Mouse (Mus musculus): ENCODE results near the gene Tsku. TPM values are rescaled to one million over a fixed set of nuclear protein-coding genes. Genes with fewer than 3 reads are reported as not detected.

The Tsku gene
- polyA plus RNA-seq, 1 experiment, result 55.0 TPM

DNA sequence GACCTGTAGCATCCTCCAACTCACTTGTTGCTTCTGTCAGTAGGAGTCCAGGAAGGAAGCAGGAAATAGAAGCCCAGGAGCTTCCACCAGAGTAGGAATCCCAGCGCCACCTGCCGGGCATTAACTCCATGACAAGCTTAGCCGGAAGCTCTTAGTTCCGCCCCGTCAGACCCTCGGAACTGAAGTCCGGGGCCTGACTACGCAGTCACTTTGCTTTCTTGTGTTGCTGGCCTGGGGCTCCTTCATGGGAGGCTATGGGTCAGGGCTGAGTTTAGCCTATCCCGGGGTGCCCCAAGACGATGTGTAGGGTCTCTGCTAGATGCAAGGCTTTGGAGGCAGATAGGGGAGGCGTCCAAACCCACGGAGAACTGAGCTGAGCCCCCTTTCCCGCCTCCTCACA, 19.7 kb downstream of the Tsku start:
- Histone ChIP-seq H3K36me3 (ENCODE audit: control insufficient read depth, insufficient read depth, low read length) (no peaks in the 10 kb centered on the region), H3K27ac (ENCODE audit: insufficient read depth, low read depth, low read length) (no peak overlapping the region), H3K27me3 (ENCODE audit: control insufficient read depth, insufficient read depth, low read length) (no peaks in the 10 kb centered on the region), H3K4me3 (ENCODE audit: low read depth, low read length) (peak overlapping the region; percentile 72), H3K4me1 (ENCODE audit: control insufficient read depth, insufficient read depth, insufficient read length, low read length) (peaks cover 8% of the 10 kb centered on the region)
- 3% methylated on average over 13 of the region's 13 CpGs for WGBS
- peak; percentile 96 for TF ChIP-seq CTCF (IDR thresholded peaks at IDR 0.05; ENCODE audit: extremely low read depth, insufficient read length, insufficient replicate concordance, low read depth, low read length)
- no peak for TF ChIP-seq POLR2A (IDR thresholded peaks at IDR 0.05; ENCODE audit: low read depth, low read length)

DNA sequence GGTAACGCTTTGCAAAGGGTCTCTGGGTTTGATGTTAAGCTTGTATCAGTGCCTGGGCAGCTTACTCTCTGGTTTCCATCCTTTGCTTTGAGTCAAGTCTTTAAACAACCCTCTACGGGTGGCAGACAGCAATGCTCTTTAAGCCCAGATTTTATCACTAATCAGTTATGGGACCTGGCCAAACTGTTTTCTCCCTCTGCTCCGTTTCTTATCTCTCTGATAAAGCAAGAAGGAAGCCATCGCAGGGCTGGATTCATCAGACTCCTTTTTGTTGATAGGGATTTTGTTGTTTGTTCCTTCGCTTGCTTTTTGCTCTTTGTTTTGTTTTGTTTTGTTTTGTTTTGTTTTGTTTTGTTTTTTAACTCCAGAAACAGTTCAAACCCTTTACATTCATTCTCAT, 20.8 kb downstream of the Tsku start:
- Histone ChIP-seq H3K27me3 (ENCODE audit: control insufficient read depth, insufficient read depth, low read length) (no peaks in the 10 kb centered on the region), H3K36me3 (ENCODE audit: control insufficient read depth, insufficient read depth, low read length) (no peaks in the 10 kb centered on the region), H3K27ac (ENCODE audit: insufficient read depth, low read depth, low read length) (no peak overlapping the region), H3K4me3 (ENCODE audit: low read depth, low read length) (no peak overlapping the region), H3K4me1 (ENCODE audit: control insufficient read depth, insufficient read depth, insufficient read length, low read length) (peaks cover 8% of the 10 kb centered on the region)
- WGBS, result 37% methylated on average over 5 of the region's 5 CpGs
- no peak for TF ChIP-seq POLR2A (IDR thresholded peaks at IDR 0.05; ENCODE audit: low read depth, low read length)
- no peak for TF ChIP-seq CTCF (IDR thresholded peaks at IDR 0.05; ENCODE audit: extremely low read depth, insufficient read length, insufficient replicate concordance, low read depth, low read length)

DNA sequence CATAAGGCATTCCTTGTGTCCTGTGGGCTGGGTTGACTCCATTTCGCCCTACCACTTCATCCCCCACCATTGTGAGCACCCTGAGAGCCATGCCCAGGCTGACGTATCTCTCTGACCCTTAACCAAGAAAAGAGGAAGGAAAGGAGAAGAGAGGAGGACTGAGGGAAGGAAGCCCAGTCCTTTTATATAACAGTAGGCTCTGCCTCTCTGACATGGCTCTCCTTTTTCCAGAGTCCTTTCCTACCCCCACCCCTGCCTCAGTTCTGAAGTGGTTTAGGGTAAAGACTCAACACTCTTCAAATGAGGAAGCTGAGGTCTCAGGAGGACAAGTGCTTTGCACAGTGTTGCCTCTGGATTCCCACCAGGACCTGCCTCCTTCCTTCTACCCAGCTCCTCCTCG, 27.1 kb downstream of the Tsku start:
- H3K4me1 ChIP-seq (ENCODE audit: control insufficient read depth, insufficient read depth, insufficient read length, low read length), result peaks cover 28% of the 10 kb centered on the region; the same call in 1 of the 2 replicates
- H3K27ac ChIP-seq (ENCODE audit: insufficient read depth, low read depth, low read length), result no peak overlapping the region
- H3K27me3 ChIP-seq (ENCODE audit: control insufficient read depth, insufficient read depth, low read length), result no peaks in the 10 kb centered on the region
- no peak overlapping the region for H3K4me3 ChIP-seq (ENCODE audit: low read depth, low read length)
- 61% methylated on average over 3 of the region's 3 CpGs for WGBS
- TF ChIP-seq CTCF (IDR thresholded peaks at IDR 0.05; ENCODE audit: extremely low read depth, insufficient read length, insufficient replicate concordance, low read depth, low read length) (no peak), POLR2A (IDR thresholded peaks at IDR 0.05; ENCODE audit: low read depth, low read length) (no peak)
- H3K36me3 ChIP-seq (ENCODE audit: control insufficient read depth, insufficient read depth, low read length), result no peaks in the 10 kb centered on the region

DNA sequence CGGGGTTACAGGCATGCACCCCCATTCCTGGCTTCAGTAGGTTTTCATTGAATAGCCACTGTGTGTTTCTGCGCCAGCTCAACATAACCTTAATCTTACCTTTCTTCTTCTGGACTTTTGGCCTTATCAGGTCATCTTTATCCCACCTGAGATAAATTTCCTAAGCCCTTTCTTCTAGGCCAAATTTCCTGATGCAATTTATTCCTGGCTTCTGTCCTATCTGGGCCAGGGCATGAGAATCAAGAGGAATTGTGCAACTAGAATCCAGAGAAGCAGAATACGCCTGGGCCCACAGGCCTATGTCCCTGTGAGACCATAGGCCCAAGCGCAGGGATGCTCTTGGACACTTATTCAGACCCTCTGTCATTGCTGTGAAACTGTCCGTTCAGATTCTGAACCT, 27.6 kb downstream of the Tsku start:
- Histone ChIP-seq H3K27me3 (ENCODE audit: control insufficient read depth, insufficient read depth, low read length) (no peaks in the 10 kb centered on the region), H3K27ac (ENCODE audit: insufficient read depth, low read depth, low read length) (no peak overlapping the region), H3K4me3 (ENCODE audit: low read depth, low read length) (no peak overlapping the region), H3K36me3 (ENCODE audit: control insufficient read depth, insufficient read depth, low read length) (no peaks in the 10 kb centered on the region), H3K4me1 (ENCODE audit: control insufficient read depth, insufficient read depth, insufficient read length, low read length) (peaks cover 28% of the 10 kb centered on the region; the same call in 1 of the 2 replicates)
- no peak for TF ChIP-seq POLR2A (IDR thresholded peaks at IDR 0.05; ENCODE audit: low read depth, low read length)
- 48% methylated on average over 5 of the region's 5 CpGs for WGBS

DNA sequence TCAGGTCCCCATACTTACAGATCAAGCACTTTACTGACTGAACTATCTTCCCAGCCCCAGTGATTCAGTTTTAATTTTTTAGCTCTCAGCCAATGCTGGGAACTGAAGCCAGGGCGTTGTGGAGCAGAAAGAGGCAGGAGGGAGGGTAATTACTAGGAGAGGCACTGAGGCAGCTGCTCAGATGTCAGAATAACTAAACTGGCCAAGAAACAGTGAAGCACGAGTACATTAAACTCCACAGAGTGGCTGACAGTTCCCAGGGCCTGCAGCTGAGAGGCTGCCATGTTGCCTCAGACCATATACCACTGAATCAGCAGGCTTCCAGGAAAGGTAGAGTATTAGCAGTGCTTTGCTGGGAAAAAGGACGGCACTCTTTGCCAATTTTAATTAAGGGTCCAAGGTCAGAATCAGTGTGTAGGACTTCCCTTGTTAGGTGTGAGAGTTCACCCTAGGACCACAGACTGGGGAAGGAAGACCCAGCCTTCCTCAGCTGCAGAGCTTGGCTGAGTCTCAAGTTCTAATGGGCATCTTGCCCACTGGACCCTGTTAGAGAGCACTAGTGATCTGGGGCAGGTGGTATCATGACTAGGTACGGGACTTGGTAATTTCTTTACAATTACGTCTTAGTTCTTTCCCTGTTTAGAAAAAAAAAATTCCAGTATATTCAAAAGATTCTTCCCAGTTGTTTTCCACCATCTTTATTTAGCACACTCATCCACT, 28.3 kb downstream of the Tsku start:
- Histone ChIP-seq H3K27ac (ENCODE audit: insufficient read depth, low read depth, low read length) (peak overlapping the region; percentile 6; the same call in 1 of the 2 replicates), H3K36me3 (ENCODE audit: control insufficient read depth, insufficient read depth, low read length) (no peaks in the 10 kb centered on the region)

DNA sequence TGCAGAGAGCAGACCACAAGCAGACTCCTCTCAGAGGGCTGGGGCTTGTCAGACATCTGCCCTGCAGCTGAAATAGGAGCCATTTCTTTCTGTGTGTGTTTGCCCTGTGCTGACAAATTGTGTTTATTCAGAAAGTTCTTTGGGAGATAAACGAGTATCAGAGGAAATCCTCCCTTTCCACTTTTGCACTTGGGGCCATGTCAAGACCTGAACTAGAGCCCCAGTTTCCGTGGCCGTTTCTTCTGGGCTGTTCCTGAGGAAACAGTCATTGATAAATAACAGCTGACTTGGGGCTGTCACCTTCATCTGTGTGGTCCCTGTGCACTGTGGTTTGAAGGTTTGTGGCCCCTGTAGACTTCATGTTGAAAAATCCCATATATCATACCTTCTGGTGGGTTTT, 29.2 kb downstream of the Tsku start:
- no peak overlapping the region for H3K27ac ChIP-seq (ENCODE audit: insufficient read depth, low read depth, low read length)
- 35% methylated on average over 3 of the region's 3 CpGs for WGBS
- TF ChIP-seq POLR2A (IDR thresholded peaks at IDR 0.05; ENCODE audit: low read depth, low read length) (no peak), CTCF (IDR thresholded peaks at IDR 0.05; ENCODE audit: extremely low read depth, insufficient read length, insufficient replicate concordance, low read depth, low read length) (no peak)

More for the DNA sequence above, 28.3 kb downstream of the Tsku start:
- H3K4me3 ChIP-seq (ENCODE audit: low read depth, low read length), result no peak overlapping the region
- peaks cover 28% of the 10 kb centered on the region; the same call in 1 of the 2 replicates for H3K4me1 ChIP-seq (ENCODE audit: control insufficient read depth, insufficient read depth, insufficient read length, low read length)
- H3K27me3 ChIP-seq (ENCODE audit: control insufficient read depth, insufficient read depth, low read length), result no peaks in the 10 kb centered on the region
- 32% methylated on average over 5 of the region's 5 CpGs for WGBS
- no peak for TF ChIP-seq POLR2A (IDR thresholded peaks at IDR 0.05; ENCODE audit: low read depth, low read length)
- no peak for TF ChIP-seq CTCF (IDR thresholded peaks at IDR 0.05; ENCODE audit: extremely low read depth, insufficient read length, insufficient replicate concordance, low read depth, low read length)

DNA sequence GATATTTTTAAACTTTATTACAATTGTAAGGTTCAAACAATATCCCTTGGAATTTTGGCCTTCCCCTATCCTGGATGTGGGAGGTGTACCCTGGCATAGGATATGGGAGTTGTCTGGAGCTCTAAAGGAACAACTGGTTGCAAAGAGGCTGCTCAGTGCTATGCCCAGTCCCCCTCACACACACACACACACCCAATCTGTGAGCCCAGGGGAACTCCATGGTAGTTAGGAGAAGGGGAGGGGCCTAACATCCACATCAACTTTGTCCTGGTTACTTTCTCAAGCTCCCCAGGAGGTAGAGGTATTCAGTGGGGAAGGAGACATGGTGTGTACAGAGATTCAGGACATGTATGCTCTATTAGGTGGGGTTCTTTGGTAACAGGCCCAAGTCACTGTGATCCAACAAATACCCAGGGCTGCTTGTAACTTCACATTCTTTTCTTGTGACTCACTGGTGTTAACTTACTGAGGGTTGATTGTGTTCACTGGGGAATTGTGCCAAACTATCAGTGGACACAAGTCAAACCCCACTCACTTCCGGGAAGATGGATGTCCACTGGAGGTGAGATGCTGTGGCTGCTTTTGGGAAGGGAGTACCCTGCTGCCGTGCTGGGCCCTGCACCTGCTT, 30.6 kb downstream of the Tsku start:
- Histone ChIP-seq H3K27me3 (ENCODE audit: control insufficient read depth, insufficient read depth, low read length) (no peaks in the 10 kb centered on the region), H3K4me1 (ENCODE audit: control insufficient read depth, insufficient read depth, insufficient read length, low read length) (peaks cover 33% of the 10 kb centered on the region; the same call in 1 of the 2 replicates), H3K27ac (ENCODE audit: insufficient read depth, low read depth, low read length) (no peak overlapping the region), H3K36me3 (ENCODE audit: control insufficient read depth, insufficient read depth, low read length) (no peaks in the 10 kb centered on the region), H3K4me3 (ENCODE audit: low read depth, low read length) (no peak overlapping the region)
- WGBS, result 52% methylated on average over 2 of the region's 2 CpGs
- no peak for TF ChIP-seq POLR2A (IDR thresholded peaks at IDR 0.05; ENCODE audit: low read depth, low read length)

More for the DNA sequence above, 29.2 kb downstream of the Tsku start:
- H3K4me3 ChIP-seq (ENCODE audit: low read depth, low read length), result no peak overlapping the region
- H3K27me3 ChIP-seq (ENCODE audit: control insufficient read depth, insufficient read depth, low read length), result no peaks in the 10 kb centered on the region
- H3K4me1 ChIP-seq (ENCODE audit: control insufficient read depth, insufficient read depth, insufficient read length, low read length), result peaks cover 28% of the 10 kb centered on the region; the same call in 1 of the 2 replicates
- no peaks in the 10 kb centered on the region for H3K36me3 ChIP-seq (ENCODE audit: control insufficient read depth, insufficient read depth, low read length)

Data from small intestine, adult 2 months (tissue).